Mouse (Mus musculus): ENCODE results near the gene Gm27027. TPM values are rescaled to one million over a fixed set of nuclear protein-coding genes. Genes with fewer than 3 reads are reported as not detected.
A peak's percentile ranks its signal among the peaks of the same experiment; 100 is the strongest.

The Gm27027 gene
- polyA plus RNA-seq, 1 experiment from 2014 or later = not detected

- no peaks in the 10 kb centered on the region for H3K9me3 ChIP-seq (ENCODE audit: control insufficient read depth, low read length)
- DNase-seq (ENCODE audit: low spot score) = no peak
- peak overlapping the region; percentile 81 for H3K9ac ChIP-seq (ENCODE audit: low read length)
- H3K4me1 ChIP-seq (replicated peaks; ENCODE audit: control insufficient read depth, insufficient read depth, low read length) = peaks cover 12% of the 10 kb centered on the region; the same call in 1 of the 2 replicates
- no peaks in the 10 kb centered on the region for H3K36me3 ChIP-seq (ENCODE audit: control insufficient read depth, insufficient read depth, low read length)
- ATAC-seq (replicated peaks; ENCODE audit: low FRiP score) = no peak; the same call in 1 of the 2 replicates
- H3K4me2 ChIP-seq (ENCODE audit: low read depth, low read length, severe bottlenecking) = peak overlapping the region; percentile 99
- no peak overlapping the region for H3K27ac ChIP-seq (ENCODE audit: low read depth, low read length)
- peak overlapping the region; percentile 64 for H3K4me3 ChIP-seq (ENCODE audit: low read depth, low read length)
- WGBS = under 1% methylated on average over 31 of the region's 31 CpGs
- H3K27me3 ChIP-seq (ENCODE audit: control insufficient read depth, insufficient read depth, low read length) = peaks cover 5% of the 10 kb centered on the region; the same call in 1 of the 2 replicates
Observed at GRCm38 (mm10) chr2:93955886-93956285, 40.3 kb downstream of the Gm27027 start.

GRCm38 (mm10) chr2:93954781-93955578 lies 41.2 kb downstream of the Gm27027 start:
- Histone ChIP-seq H3K27ac (ENCODE audit: low read depth, low read length) (no peak overlapping the region), H3K9ac (ENCODE audit: low read length) (peak overlapping the region; percentile 81), H3K9me3 (ENCODE audit: control insufficient read depth, low read length) (no peaks in the 10 kb centered on the region), H3K4me1 (replicated peaks; ENCODE audit: control insufficient read depth, insufficient read depth, low read length) (peaks cover 12% of the 10 kb centered on the region; the same call in 1 of the 2 replicates), H3K4me3 (ENCODE audit: low read depth, low read length) (peak overlapping the region; percentile 64), H3K36me3 (ENCODE audit: control insufficient read depth, insufficient read depth, low read length) (no peaks in the 10 kb centered on the region), H3K4me2 (ENCODE audit: low read depth, low read length, severe bottlenecking) (peak overlapping the region; percentile 99), H3K27me3 (ENCODE audit: control insufficient read depth, insufficient read depth, low read length) (peaks cover 5% of the 10 kb centered on the region; the same call in 1 of the 2 replicates)
- 2% methylated on average over 32 of the region's 32 CpGs for WGBS
- DNase-seq (ENCODE audit: low spot score) (peak; percentile 62), ATAC-seq (replicated peaks; ENCODE audit: low FRiP score) (no peak)

GRCm38 (mm10) chr2:93953726-93954125 lies 42.4 kb downstream of the Gm27027 start:
- H3K4me2 ChIP-seq (ENCODE audit: low read depth, low read length, severe bottlenecking) = no peak overlapping the region
- no peak overlapping the region for H3K27ac ChIP-seq (ENCODE audit: low read depth, low read length)
- no peak overlapping the region for H3K9ac ChIP-seq (ENCODE audit: low read length)
- ATAC-seq (replicated peaks; ENCODE audit: low FRiP score) (no peak), DNase-seq (ENCODE audit: low spot score) (no peak)
- H3K9me3 ChIP-seq (ENCODE audit: control insufficient read depth, low read length) = no peaks in the 10 kb centered on the region
- WGBS = 88% methylated on average over 9 of the region's 9 CpGs
- no peak overlapping the region for H3K4me3 ChIP-seq (ENCODE audit: low read depth, low read length)
- H3K27me3 ChIP-seq (ENCODE audit: control insufficient read depth, insufficient read depth, low read length) = peaks cover 5% of the 10 kb centered on the region; the same call in 1 of the 2 replicates
- no peaks in the 10 kb centered on the region for H3K36me3 ChIP-seq (ENCODE audit: control insufficient read depth, insufficient read depth, low read length)
- peaks cover 12% of the 10 kb centered on the region; the same call in 1 of the 2 replicates for H3K4me1 ChIP-seq (replicated peaks; ENCODE audit: control insufficient read depth, insufficient read depth, low read length)

- Histone ChIP-seq H3K4me1 (replicated peaks; ENCODE audit: control insufficient read depth, insufficient read depth, low read length) (no peaks in the 10 kb centered on the region), H3K9ac (ENCODE audit: low read length) (no peak overlapping the region), H3K4me2 (ENCODE audit: low read depth, low read length, severe bottlenecking) (no peak overlapping the region), H3K27me3 (ENCODE audit: control insufficient read depth, insufficient read depth, low read length) (no peaks in the 10 kb centered on the region), H3K36me3 (ENCODE audit: control insufficient read depth, insufficient read depth, low read length) (no peaks in the 10 kb centered on the region), H3K9me3 (ENCODE audit: control insufficient read depth, low read length) (no peaks in the 10 kb centered on the region; the same call in 1 of the 2 replicates), H3K4me3 (ENCODE audit: low read depth, low read length) (no peak overlapping the region), H3K27ac (ENCODE audit: low read depth, low read length) (no peak overlapping the region)
- 63% methylated on average over 5 of the region's 5 CpGs for WGBS
- ATAC-seq (replicated peaks; ENCODE audit: low FRiP score) (no peak), DNase-seq (ENCODE audit: low spot score) (no peak)
Observed at GRCm38 (mm10) chr2:93946976-93947375, 49.2 kb downstream of the Gm27027 start.

- DNase-seq (ENCODE audit: low spot score) (no peak), ATAC-seq (replicated peaks; ENCODE audit: low FRiP score) (no peak)
- Histone ChIP-seq H3K9me3 (ENCODE audit: control insufficient read depth, low read length) (no peaks in the 10 kb centered on the region; the same call in 1 of the 2 replicates), H3K4me3 (ENCODE audit: low read depth, low read length) (no peak overlapping the region), H3K4me2 (ENCODE audit: low read depth, low read length, severe bottlenecking) (no peak overlapping the region), H3K27me3 (ENCODE audit: control insufficient read depth, insufficient read depth, low read length) (no peaks in the 10 kb centered on the region), H3K36me3 (ENCODE audit: control insufficient read depth, insufficient read depth, low read length) (no peaks in the 10 kb centered on the region), H3K27ac (ENCODE audit: low read depth, low read length) (no peak overlapping the region), H3K4me1 (replicated peaks; ENCODE audit: control insufficient read depth, insufficient read depth, low read length) (no peaks in the 10 kb centered on the region), H3K9ac (ENCODE audit: low read length) (no peak overlapping the region)
- 94% methylated on average over 4 of the region's 4 CpGs for WGBS
Observed at GRCm38 (mm10) chr2:93944855-93945254, 51.3 kb downstream of the Gm27027 start.

- no peak for ATAC-seq (replicated peaks; ENCODE audit: low FRiP score)
- 88% methylated on average over 2 of the region's 2 CpGs for WGBS
- no peaks in the 10 kb centered on the region; the same call in 1 of the 2 replicates for H3K9me3 ChIP-seq (ENCODE audit: control insufficient read depth, low read length)
- H3K9ac ChIP-seq (ENCODE audit: low read length) = no peak overlapping the region
- no peak for DNase-seq (ENCODE audit: low spot score)
- H3K27me3 ChIP-seq (ENCODE audit: control insufficient read depth, insufficient read depth, low read length) = no peaks in the 10 kb centered on the region
- H3K36me3 ChIP-seq (ENCODE audit: control insufficient read depth, insufficient read depth, low read length) = no peaks in the 10 kb centered on the region
- no peaks in the 10 kb centered on the region for H3K4me1 ChIP-seq (replicated peaks; ENCODE audit: control insufficient read depth, insufficient read depth, low read length)
- no peak overlapping the region for H3K27ac ChIP-seq (ENCODE audit: low read depth, low read length)
- no peak overlapping the region for H3K4me2 ChIP-seq (ENCODE audit: low read depth, low read length, severe bottlenecking)
- no peak overlapping the region for H3K4me3 ChIP-seq (ENCODE audit: low read depth, low read length)
Observed at GRCm38 (mm10) chr2:93944099-93944498, 52.1 kb downstream of the Gm27027 start.

GRCm38 (mm10) chr2:93941670-93942069 lies 54.5 kb downstream of the Gm27027 start:
- no peak for DNase-seq (ENCODE audit: low spot score)
- H3K9ac ChIP-seq (ENCODE audit: low read length) = no peak overlapping the region
- no peaks in the 10 kb centered on the region for H3K36me3 ChIP-seq (ENCODE audit: control insufficient read depth, insufficient read depth, low read length)
- WGBS = 91% methylated on average over 11 of the region's 11 CpGs
- ATAC-seq (replicated peaks; ENCODE audit: low FRiP score) = no peak
- H3K27me3 ChIP-seq (ENCODE audit: control insufficient read depth, insufficient read depth, low read length) = no peaks in the 10 kb centered on the region
- H3K4me3 ChIP-seq (ENCODE audit: low read depth, low read length) = no peak overlapping the region
- no peaks in the 10 kb centered on the region; the same call in 1 of the 2 replicates for H3K9me3 ChIP-seq (ENCODE audit: control insufficient read depth, low read length)
- H3K27ac ChIP-seq (ENCODE audit: low read depth, low read length) = no peak overlapping the region
- H3K4me2 ChIP-seq (ENCODE audit: low read depth, low read length, severe bottlenecking) = no peak overlapping the region
- no peaks in the 10 kb centered on the region for H3K4me1 ChIP-seq (replicated peaks; ENCODE audit: control insufficient read depth, insufficient read depth, low read length)

- WGBS = 87% methylated on average over 9 of the region's 9 CpGs
- Histone ChIP-seq H3K36me3 (ENCODE audit: control insufficient read depth, insufficient read depth, low read length) (no peaks in the 10 kb centered on the region), H3K4me1 (replicated peaks; ENCODE audit: control insufficient read depth, insufficient read depth, low read length) (no peaks in the 10 kb centered on the region), H3K9me3 (ENCODE audit: control insufficient read depth, low read length) (no peaks in the 10 kb centered on the region; the same call in 1 of the 2 replicates), H3K4me3 (ENCODE audit: low read depth, low read length) (no peak overlapping the region), H3K27ac (ENCODE audit: low read depth, low read length) (no peak overlapping the region), H3K27me3 (ENCODE audit: control insufficient read depth, insufficient read depth, low read length) (no peaks in the 10 kb centered on the region), H3K4me2 (ENCODE audit: low read depth, low read length, severe bottlenecking) (no peak overlapping the region), H3K9ac (ENCODE audit: low read length) (no peak overlapping the region)
- ATAC-seq (replicated peaks; ENCODE audit: low FRiP score) (no peak), DNase-seq (ENCODE audit: low spot score) (no peak)
Observed at GRCm38 (mm10) chr2:93938534-93938933, 57.6 kb downstream of the Gm27027 start.

All from forebrain, embryonic 11.5 days (tissue).